8 mouse cellular contexts compared by ENCODE assay signal in the genomic region with DNA sequence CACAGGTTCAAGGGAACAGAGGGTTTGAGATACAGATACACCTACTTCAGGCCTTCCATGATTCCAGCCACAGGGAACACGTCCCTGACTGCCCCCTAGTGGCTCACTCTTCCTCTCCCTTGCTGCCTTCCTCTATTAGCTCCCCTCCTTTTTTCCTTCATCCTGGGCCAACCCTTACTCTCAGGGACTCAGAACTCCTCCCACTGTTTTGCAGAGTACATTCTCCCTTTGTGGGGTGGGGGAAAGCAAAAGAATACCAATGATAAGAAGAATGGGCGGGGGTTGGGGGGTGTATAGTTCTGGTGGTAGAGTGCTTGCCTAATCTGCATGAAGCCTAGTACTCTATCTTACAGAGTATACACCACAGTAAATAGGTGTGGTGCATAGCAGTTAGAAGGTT. TPM values are rescaled to one million over a fixed set of nuclear protein-coding genes. Genes with fewer than 3 reads are reported as not detected.
DNase-seq lines count a peak whose midpoint lies in the region; ATAC-seq and TF ChIP-seq lines count a peak whose summit lies in the region.

No protein-coding gene starts in this region.

- H3K4me1 ChIP-seq in heart, adult 2 months (ENCODE audit: control insufficient read depth, insufficient read depth, low read length): no peaks in the 10 kb centered on the region
- no peaks in the 10 kb centered on the region for H3K4me1 ChIP-seq in heart, embryonic 11.5 days (ENCODE audit: control insufficient read depth, insufficient read depth, low read length)
- H3K4me1 ChIP-seq in forebrain, embryonic 13.5 days: no peaks in the 10 kb centered on the region
- H3K4me1 ChIP-seq in lung, embryonic 16.5 days (replicated peaks; ENCODE audit: control insufficient read depth, insufficient read depth, low read length): no peaks in the 10 kb centered on the region

- TF ChIP-seq POLR2A in heart, adult 2 months (IDR thresholded peaks at IDR 0.05; ENCODE audit: insufficient read depth, low read depth, low read length): no peak
- TF ChIP-seq POLR2A in brain, embryonic 14.5 days (IDR thresholded peaks at IDR 0.05; ENCODE audit: borderline replicate concordance, extremely low read depth, insufficient read depth, insufficient read length, poor library complexity, severe bottlenecking): no peak

- intact Hi-C loops in heart, adult 2 months (cut with DNase I): no loop called here

- 19% methylated on average over 2 of the region's 2 CpGs for WGBS in heart, adult 2 months
- 20% methylated on average over 2 of the region's 2 CpGs for WGBS in heart, embryonic 11.5 days (ENCODE audit: insufficient replicate concordance)
- WGBS in forebrain, embryonic 13.5 days: 28% methylated on average over 2 of the region's 2 CpGs
- 35% methylated on average over 2 of the region's 2 CpGs for WGBS in lung, embryonic 16.5 days

- H3K4me2 ChIP-seq in heart, embryonic 11.5 days: no peak overlapping the region
- H3K4me2 ChIP-seq in forebrain, embryonic 13.5 days: no peak overlapping the region
- H3K4me2 ChIP-seq in lung, embryonic 16.5 days (ENCODE audit: low read depth, low read length): no peak overlapping the region

- H3K9me3 ChIP-seq in heart, embryonic 11.5 days (replicated peaks; ENCODE audit: control insufficient read depth, low read length): no peaks in the 10 kb centered on the region
- H3K9me3 ChIP-seq in forebrain, embryonic 13.5 days (replicated peaks): no peaks in the 10 kb centered on the region
- H3K9me3 ChIP-seq in lung, embryonic 16.5 days (ENCODE audit: control insufficient read depth, low read length): no peaks in the 10 kb centered on the region; the same call in 1 of the 2 replicates

- H3K9ac ChIP-seq in heart, adult 2 months (ENCODE audit: low read depth, low read length): no peak overlapping the region
- H3K9ac ChIP-seq in heart, embryonic 11.5 days (ENCODE audit: low read depth, low read length): no peak overlapping the region
- H3K9ac ChIP-seq in forebrain, embryonic 13.5 days: no peak overlapping the region
- H3K9ac ChIP-seq in lung, embryonic 16.5 days (ENCODE audit: low read length): no peak overlapping the region

- no peaks in the 10 kb centered on the region for H3K79me2 ChIP-seq in heart, adult 2 months (replicated peaks; ENCODE audit: control insufficient read depth, insufficient read depth, low read length)
- H3K79me2 ChIP-seq in C2C12 (ENCODE audit: control insufficient read depth, insufficient read depth): no peaks in the 10 kb centered on the region

- no peak for TF ChIP-seq EP300 in heart, adult 2 months (IDR thresholded peaks at IDR 0.05; ENCODE audit: insufficient read depth, low read depth, low read length)

- no peak overlapping the region for H3ac ChIP-seq in C2C12 (ENCODE audit: control insufficient read depth, insufficient read length, low read depth)

- no peak overlapping the region for H3K27ac ChIP-seq in heart, adult 2 months
- no peak overlapping the region for H3K27ac ChIP-seq in heart, embryonic 11.5 days (ENCODE audit: low read depth, low read length)
- H3K27ac ChIP-seq in forebrain, embryonic 13.5 days: no peak overlapping the region
- H3K27ac ChIP-seq in lung, embryonic 16.5 days (ENCODE audit: low read length): no peak overlapping the region

- no peaks in the 10 kb centered on the region for H3K27me3 ChIP-seq in heart, adult 2 months (ENCODE audit: control insufficient read depth, insufficient read depth, low read length)
- no peaks in the 10 kb centered on the region for H3K27me3 ChIP-seq in heart, embryonic 11.5 days (ENCODE audit: control insufficient read depth, insufficient read depth, low read length)
- no peaks in the 10 kb centered on the region for H3K27me3 ChIP-seq in C2C12 (ENCODE audit: control insufficient read depth, insufficient read depth, insufficient read length)
- H3K27me3 ChIP-seq in forebrain, embryonic 13.5 days: no peaks in the 10 kb centered on the region
- H3K27me3 ChIP-seq in lung, embryonic 16.5 days (ENCODE audit: control insufficient read depth, insufficient read depth, low read depth, low read length): no peaks in the 10 kb centered on the region

- TF ChIP-seq CTCF in heart, adult 2 months (IDR thresholded peaks at IDR 0.05): peak; percentile 85
- peak; percentile 66 for TF ChIP-seq CTCF in C2C12 (IDR thresholded peaks at IDR 0.05; ENCODE audit: control insufficient read depth, insufficient read depth, insufficient read length)
- peak; percentile 67 for TF ChIP-seq CTCF in brain, embryonic 14.5 days (IDR thresholded peaks at IDR 0.05; ENCODE audit: borderline replicate concordance, extremely low read depth, insufficient read depth, insufficient read length)

- ATAC-seq in heart, embryonic 11.5 days (replicated peaks; ENCODE audit: insufficient number of reproducible peaks, low FRiP score, low TSS enrichment): no peak
- peak; percentile 23; the same call in 1 of the 2 replicates for ATAC-seq in forebrain, embryonic 13.5 days
- peak; percentile 34; the same call in 1 of the 2 replicates for ATAC-seq in lung, embryonic 16.5 days (ENCODE audit: low read depth)

- no peaks in the 10 kb centered on the region for H3K79me3 ChIP-seq in C2C12 (ENCODE audit: low read depth)

- no peak overlapping the region for H3K4me3 ChIP-seq in heart, adult 2 months
- H3K4me3 ChIP-seq in heart, embryonic 11.5 days (ENCODE audit: low read depth, low read length): no peak overlapping the region
- H3K4me3 ChIP-seq in C2C12 (ENCODE audit: insufficient read depth, poor library complexity, severe bottlenecking): no peak overlapping the region
- no peak overlapping the region for H3K4me3 ChIP-seq in forebrain, embryonic 13.5 days
- H3K4me3 ChIP-seq in lung, embryonic 16.5 days (ENCODE audit: low read length): no peak overlapping the region

- DNase-seq in heart, adult 2 months: peak in 1 of 2 experiments; percentile 62
- DNase-seq in brain, embryonic 14.5 days (ENCODE audit: low read depth): peak; percentile 70
- peak; percentile 78 for DNase-seq in kidney, adult 18-20 months
- peak; percentile 64 for DNase-seq in right cerebral cortex, postnatal 4 days

- H3K36me3 ChIP-seq in heart, adult 2 months (ENCODE audit: control insufficient read depth, insufficient read depth, low read length): no peaks in the 10 kb centered on the region
- peaks cover 17% of the 10 kb centered on the region for H3K36me3 ChIP-seq in heart, embryonic 11.5 days (ENCODE audit: control insufficient read depth, insufficient read depth, low read length)
- H3K36me3 ChIP-seq in C2C12 (ENCODE audit: control insufficient read depth, insufficient read depth): peaks cover 24% of the 10 kb centered on the region
- H3K36me3 ChIP-seq in forebrain, embryonic 13.5 days (ENCODE audit: poor library complexity, severe bottlenecking): peaks cover 54% of the 10 kb centered on the region
- H3K36me3 ChIP-seq in lung, embryonic 16.5 days (ENCODE audit: control insufficient read depth, insufficient read depth, low read length): peaks cover 17% of the 10 kb centered on the region

TF ChIP-seq in C2C12, 6 proteins besides CTCF, POLR2A, EP300 and RAD21:
- TF ChIP-seq FOSL1 (IDR thresholded peaks at IDR 0.05; ENCODE audit: insufficient read depth, low read length, poor library complexity, severe bottlenecking) (no peak), CEBPB (IDR thresholded peaks at IDR 0.05; ENCODE audit: low read depth) (no peak), USF1 (IDR thresholded peaks at IDR 0.05; ENCODE audit: low read depth) (no peak), MAX (IDR thresholded peaks at IDR 0.05) (no peak), MYOG (IDR thresholded peaks at IDR 0.05; ENCODE audit: control insufficient read depth, extremely low read depth, insufficient read length) (no peak), MYOD1 (IDR thresholded peaks at IDR 0.05; ENCODE audit: control insufficient read depth, insufficient read length, low read depth) (no peak)

RNA-seq across cellular contexts. Expression of a gene that starts 16.1 kb away (rescaled TPM):
- 10 to 100 TPM; 29.4 to 36.4 TPM for total RNA-seq in heart, adult 2 months (2021)
- 29.5 and 36.2 TPM in 2 replicates for polyA plus RNA-seq in heart, adult 2 months (2012; rRNA removed)
- 12.2 and 14.2 TPM in 2 replicates for polyA plus RNA-seq in heart, embryonic 11.5 days (2014; fragmentation: Nextera tagmentation; extraction: Ambion mirVana)
- polyA plus RNA-seq in C2C12 (2012; fragmentation: generic; extraction: Trizol): 0.71 TPM
- polyA plus RNA-seq in brain, embryonic 14.5 days (2012; rRNA removed): 17.0 and 24.6 TPM in 2 replicates
- polyA plus RNA-seq in forebrain, embryonic 13.5 days (2015; fragmentation: Nextera tagmentation; extraction: Ambion mirVana): 18.7 and 22.8 TPM in 2 replicates
- 11.8 and 12.0 TPM in 2 replicates for polyA plus RNA-seq in lung, embryonic 16.5 days (2015; fragmentation: Nextera tagmentation; extraction: Ambion mirVana)

RNA-seq across cellular contexts. Expression of a gene that starts 25.5 kb away (rescaled TPM):
- total RNA-seq in heart, adult 2 months (2021): 10 to 100 TPM; 19.4 to 30.8 TPM
- polyA plus RNA-seq in heart, adult 2 months (2012; rRNA removed): 16.3 and 19.9 TPM in 2 replicates
- polyA plus RNA-seq in heart, embryonic 11.5 days (2014; fragmentation: Nextera tagmentation; extraction: Ambion mirVana): 26.6 and 28.6 TPM in 2 replicates
- polyA plus RNA-seq in C2C12 (2012; fragmentation: generic; extraction: Trizol): 29.6 TPM
- 96.7 and 102 TPM in 2 replicates for polyA plus RNA-seq in brain, embryonic 14.5 days (2012; rRNA removed)
- polyA plus RNA-seq in forebrain, embryonic 13.5 days (2015; fragmentation: Nextera tagmentation; extraction: Ambion mirVana): 77.6 and 85.1 TPM in 2 replicates
- polyA plus RNA-seq in lung, embryonic 16.5 days (2015; fragmentation: Nextera tagmentation; extraction: Ambion mirVana): 41.2 and 41.4 TPM in 2 replicates

RNA-seq across cellular contexts. Expression of a gene that starts 47.9 kb away (rescaled TPM):
- 10 to 100 TPM; 59.0 to 61.7 TPM for total RNA-seq in heart, adult 2 months (2021)
- 19.9 and 38.5 TPM in 2 replicates for polyA plus RNA-seq in heart, adult 2 months (2012; rRNA removed)
- 182 and 194 TPM in 2 replicates for polyA plus RNA-seq in heart, embryonic 11.5 days (2014; fragmentation: Nextera tagmentation; extraction: Ambion mirVana)
- polyA plus RNA-seq in C2C12 (2012; fragmentation: generic; extraction: Trizol): 136 TPM
- 85.8 and 96.3 TPM in 2 replicates for polyA plus RNA-seq in brain, embryonic 14.5 days (2012; rRNA removed)
- polyA plus RNA-seq in forebrain, embryonic 13.5 days (2015; fragmentation: Nextera tagmentation; extraction: Ambion mirVana): 290 and 298 TPM in 2 replicates
- 232 TPM in 2 replicates for polyA plus RNA-seq in lung, embryonic 16.5 days (2015; fragmentation: Nextera tagmentation; extraction: Ambion mirVana)
